Mouse (Mus musculus) testis, adult 2 months (tissue): ENCODE measurements around the gene Tmem110. TPM values are rescaled to one million over a fixed set of nuclear protein-coding genes. Genes with fewer than 3 reads are reported as not detected.

Source experiments
- H3K27ac ChIP-seq: fragments of 200-500 bp; 2 replicates; pipeline ENCODE4 v1.5.1; 2012; ENCODE audit warnings: low read depth, low read length; ENCODE audit not compliant: control insufficient read depth, insufficient read depth
- H3K27me3 ChIP-seq: fragments of 200-500 bp; 2 replicates; pipeline ENCODE4 v1.6.1; 2012; ENCODE audit warnings: mild to moderate bottlenecking, low read length, moderate library complexity; ENCODE audit not compliant: control insufficient read depth, insufficient read depth
- H3K36me3 ChIP-seq: fragments of 200-500 bp; 2 replicates; pipeline ENCODE4 v1.6.1; 2012; ENCODE audit warnings: mild to moderate bottlenecking, low read length; ENCODE audit not compliant: control insufficient read depth, insufficient read depth
- H3K4me1 ChIP-seq: fragments of 200-500 bp; 2 replicates; pipeline ENCODE4 v1.6.1; 2012; ENCODE audit warnings: low read length; ENCODE audit not compliant: control insufficient read depth, insufficient read depth
- H3K4me3 ChIP-seq: fragments of 200-500 bp; 2 replicates; pipeline ENCODE4 v1.5.1; 2012; ENCODE audit warnings: low read depth, mild to moderate bottlenecking, low read length, moderate library complexity, mixed read lengths; ENCODE audit not compliant: control insufficient read depth
- CTCF ChIP-seq: fragments of 200-500 bp; IDR thresholded peaks from 2 replicates; pipeline ENCODE4 v1.5.1; 2012; ENCODE audit warnings: low read depth, mild to moderate bottlenecking, inconsistent platforms, low read length, moderate library complexity; ENCODE audit not compliant: control insufficient read depth, insufficient read depth, insufficient replicate concordance
- POLR2A ChIP-seq: fragments of 200-500 bp; IDR thresholded peaks from 2 replicates; pipeline ENCODE4 v1.6.1; 2012; ENCODE audit warnings: low read depth, mild to moderate bottlenecking, inconsistent platforms, low read length, moderate library complexity; ENCODE audit not compliant: control insufficient read depth
- polyA plus RNA-seq: library from polyadenylated mRNA; depleted of rRNA; stranded (reverse); fragments of >200 nt; gene quantifications from 2 replicates; pipeline ENCODE4 v1.2.3, GENCODE M21; 2012; rRNA removed

The Tmem110 gene
- polyA plus RNA-seq = 3.6 and 3.7 TPM in 2 replicates

DNA sequence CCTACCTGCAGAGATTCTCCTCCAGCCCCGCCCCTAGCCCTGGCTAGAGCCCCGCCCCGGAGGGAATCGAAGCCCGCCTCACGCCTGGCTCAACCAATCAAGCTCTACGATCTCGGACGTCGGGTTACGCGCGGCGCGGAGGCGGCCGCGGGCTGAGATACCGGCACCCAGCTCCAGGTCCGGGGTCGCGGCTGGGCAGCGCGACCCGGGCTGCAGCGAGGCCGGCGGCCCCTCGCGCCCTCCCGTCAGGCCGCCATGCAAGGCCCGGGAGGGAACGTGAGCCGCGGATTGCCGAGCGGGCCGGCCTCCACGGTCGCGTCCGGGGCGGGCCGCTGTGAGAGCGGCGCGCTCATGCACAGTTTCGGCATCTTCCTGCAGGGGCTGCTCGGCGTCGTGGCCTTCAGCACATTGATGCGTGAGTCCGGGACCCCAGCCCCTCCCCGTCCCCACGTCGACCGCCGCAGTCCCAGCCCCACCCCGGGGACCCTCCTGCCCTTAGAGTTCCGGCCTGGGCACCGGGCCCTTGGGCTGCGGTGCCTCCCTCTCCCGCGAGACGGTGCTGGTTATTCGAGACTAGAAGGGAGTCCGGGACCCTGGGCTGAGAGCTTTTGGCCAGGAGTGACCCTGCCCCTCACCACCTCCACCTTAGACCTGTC is at the start of gene Tmem110:
Gene Tmem110 (plus strand): TSS at position 115 of the 656 bp plus-strand sequence.
- Histone ChIP-seq H3K36me3 (no peaks in the 10 kb centered on the region), H3K4me3 (peak within 1 kb of the TSS; percentile 81), H3K27me3 (no peaks in the 10 kb centered on the region), H3K27ac (no peak within 1 kb of the TSS), H3K4me1 (peaks cover 5% of the 10 kb centered on the region)
- TF ChIP-seq POLR2A = peak; percentile 49
- TF ChIP-seq CTCF = no peak

DNA sequence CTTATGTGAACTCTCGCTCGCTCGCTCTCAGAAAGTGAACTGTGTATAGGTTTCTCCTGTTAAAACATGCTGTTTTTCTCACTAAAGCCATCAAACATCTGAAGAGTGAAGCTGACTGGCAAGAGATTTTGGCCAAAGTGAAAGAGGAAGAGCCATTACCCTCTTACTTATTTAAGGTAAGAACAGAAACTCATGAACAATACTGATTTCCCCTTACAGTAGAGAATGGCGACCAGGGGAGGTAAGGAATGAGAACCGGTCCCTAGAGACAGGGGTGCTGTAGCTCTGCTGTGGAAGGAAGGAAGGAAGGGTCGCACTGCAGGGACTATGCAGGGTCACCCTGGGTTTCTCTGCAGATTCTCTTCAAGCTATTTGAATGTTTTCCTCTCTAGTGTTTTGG is 40.8 kb upstream of the Tmem110 start:
- Histone ChIP-seq H3K36me3 (peaks cover 5% of the 10 kb centered on the region), H3K27me3 (no peaks in the 10 kb centered on the region), H3K4me3 (no peak overlapping the region), H3K4me1 (no peaks in the 10 kb centered on the region), H3K27ac (no peak overlapping the region)
- TF ChIP-seq CTCF (no peak), POLR2A (no peak)

DNA sequence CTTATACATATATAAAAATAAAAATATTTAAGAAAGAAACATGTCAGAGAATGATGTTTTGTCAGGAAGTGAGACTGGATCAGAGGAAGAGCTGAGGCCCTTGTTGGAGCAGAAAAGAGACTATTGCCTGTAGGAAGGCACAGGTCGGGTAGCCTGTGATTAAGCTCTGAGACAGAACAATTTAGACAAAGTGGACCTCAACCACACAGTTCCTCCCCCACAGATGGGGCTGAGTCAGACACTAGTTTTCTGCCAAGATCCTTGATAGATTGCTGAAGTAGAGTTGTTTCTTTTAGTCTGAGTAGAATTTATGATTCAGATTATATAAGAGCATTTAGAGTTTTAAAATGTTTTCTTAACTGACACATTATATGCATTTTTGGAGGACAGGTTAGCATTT is 35.9 kb upstream of the Tmem110 start:
- TF ChIP-seq CTCF = no peak
- TF ChIP-seq POLR2A = no peak
- H3K36me3 ChIP-seq = peaks cover 5% of the 10 kb centered on the region
- no peak overlapping the region for H3K4me3 ChIP-seq
- H3K27me3 ChIP-seq = no peaks in the 10 kb centered on the region
- H3K27ac ChIP-seq = no peak overlapping the region
- H3K4me1 ChIP-seq = no peaks in the 10 kb centered on the region

DNA sequence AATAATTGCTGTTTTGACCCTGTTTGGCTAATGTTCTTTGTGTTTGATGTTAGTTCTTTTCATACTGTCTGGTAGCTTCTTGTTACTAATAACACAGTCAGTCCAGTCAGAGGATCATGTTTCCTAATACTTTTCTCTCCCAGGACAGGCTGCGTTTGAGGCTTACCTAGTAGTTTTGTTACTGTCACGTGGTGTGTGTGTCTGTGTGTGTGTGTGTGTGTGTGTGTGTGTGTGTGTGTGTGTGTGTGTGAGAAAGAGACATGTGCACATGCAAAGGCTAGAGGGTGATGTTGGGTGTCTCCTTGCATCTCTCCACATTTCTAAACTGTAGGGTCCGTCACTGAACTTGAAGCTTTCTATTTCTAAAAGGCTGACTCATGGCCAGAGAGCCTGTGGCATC is 32.5 kb upstream of the Tmem110 start:
- TF ChIP-seq CTCF = no peak
- TF ChIP-seq POLR2A = no peak
- H3K27me3 ChIP-seq = no peaks in the 10 kb centered on the region
- no peaks in the 10 kb centered on the region for H3K4me1 ChIP-seq
- peaks cover 4% of the 10 kb centered on the region for H3K36me3 ChIP-seq
- H3K27ac ChIP-seq = no peak overlapping the region
- no peak overlapping the region for H3K4me3 ChIP-seq

DNA sequence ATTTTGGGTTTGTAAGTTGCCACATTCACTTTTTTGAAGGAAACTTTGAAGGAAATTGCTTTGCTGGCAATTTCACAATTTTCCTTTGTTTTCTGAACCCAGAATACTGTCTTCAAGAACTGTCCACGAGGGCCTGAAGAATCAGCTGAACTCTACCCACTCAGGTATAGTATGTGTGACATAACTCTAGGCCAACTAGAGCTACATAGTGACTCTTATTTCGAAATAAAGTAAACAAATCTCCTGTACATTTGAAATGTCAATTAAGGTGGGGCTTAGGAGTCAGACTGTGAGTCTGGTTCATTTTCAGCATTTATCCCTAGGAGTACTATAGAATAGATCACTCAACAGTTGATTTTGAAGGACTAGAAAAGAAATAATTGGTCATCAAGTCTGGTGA is 23.6 kb upstream of the Tmem110 start:
- TF ChIP-seq POLR2A = no peak
- no peak for TF ChIP-seq CTCF
- H3K4me1 ChIP-seq = no peaks in the 10 kb centered on the region
- H3K27ac ChIP-seq = no peak overlapping the region
- H3K27me3 ChIP-seq = no peaks in the 10 kb centered on the region
- H3K4me3 ChIP-seq = no peak overlapping the region
- peaks cover 3% of the 10 kb centered on the region; the same call in 1 of the 2 replicates for H3K36me3 ChIP-seq

DNA sequence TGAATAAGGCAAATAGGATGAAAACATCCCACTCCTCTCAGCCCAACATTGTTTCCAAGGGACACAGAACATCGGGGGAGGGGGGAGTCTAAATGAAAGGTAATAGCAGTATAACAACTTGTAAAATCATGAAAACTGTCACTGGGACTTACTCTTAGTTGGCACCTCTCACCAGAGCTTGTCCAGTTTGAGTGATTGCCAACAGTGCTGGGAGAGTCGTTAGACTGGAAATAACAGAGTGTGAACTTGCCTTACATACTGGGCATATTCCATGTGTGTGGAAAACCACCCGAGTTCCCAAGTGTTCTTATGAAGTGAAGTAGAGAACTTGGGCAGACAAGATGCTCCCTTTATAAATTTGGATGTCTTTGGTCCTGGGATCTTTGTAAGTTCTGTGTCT is 4.3 kb upstream of the Tmem110 start:
- no peaks in the 10 kb centered on the region for H3K27me3 ChIP-seq
- H3K4me1 ChIP-seq = peaks cover 3% of the 10 kb centered on the region
- no peak for TF ChIP-seq POLR2A
- TF ChIP-seq CTCF = no peak
- no peak overlapping the region for H3K4me3 ChIP-seq
- H3K36me3 ChIP-seq = peaks cover 2% of the 10 kb centered on the region; the same call in 1 of the 2 replicates
- H3K27ac ChIP-seq = no peak overlapping the region

DNA sequence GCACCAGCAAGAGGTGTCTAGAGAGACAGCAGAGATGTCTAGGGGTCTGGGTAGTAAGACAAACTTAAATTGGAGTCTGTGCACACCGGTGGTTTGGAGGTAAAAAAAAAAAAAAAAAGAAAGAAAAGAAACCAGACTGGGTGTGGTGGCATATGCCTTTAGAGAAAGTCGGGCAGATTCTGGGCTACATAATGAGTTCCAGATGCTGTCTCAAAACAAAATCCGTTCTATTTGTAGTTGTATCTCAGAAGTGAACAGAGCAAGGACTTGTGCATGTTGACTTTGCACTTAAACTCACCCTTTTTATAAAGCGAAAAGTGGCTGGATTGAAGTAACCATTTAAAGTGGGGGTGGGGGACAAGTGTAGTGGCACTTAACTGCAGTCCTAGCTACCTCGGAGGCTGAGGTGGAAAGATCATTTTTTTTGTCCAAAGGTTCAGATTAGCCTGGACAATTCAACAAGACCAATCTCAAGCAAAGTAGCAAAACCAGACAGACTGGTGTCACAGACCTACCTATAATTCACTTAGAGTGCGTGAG is 864 bp upstream of the Tmem110 start:
- no peak overlapping the region for H3K4me3 ChIP-seq
- H3K27me3 ChIP-seq = no peaks in the 10 kb centered on the region
- H3K36me3 ChIP-seq = no peaks in the 10 kb centered on the region
- H3K27ac ChIP-seq = no peak overlapping the region
- H3K4me1 ChIP-seq = peaks cover 5% of the 10 kb centered on the region
- TF ChIP-seq CTCF (no peak), POLR2A (no peak)

DNA sequence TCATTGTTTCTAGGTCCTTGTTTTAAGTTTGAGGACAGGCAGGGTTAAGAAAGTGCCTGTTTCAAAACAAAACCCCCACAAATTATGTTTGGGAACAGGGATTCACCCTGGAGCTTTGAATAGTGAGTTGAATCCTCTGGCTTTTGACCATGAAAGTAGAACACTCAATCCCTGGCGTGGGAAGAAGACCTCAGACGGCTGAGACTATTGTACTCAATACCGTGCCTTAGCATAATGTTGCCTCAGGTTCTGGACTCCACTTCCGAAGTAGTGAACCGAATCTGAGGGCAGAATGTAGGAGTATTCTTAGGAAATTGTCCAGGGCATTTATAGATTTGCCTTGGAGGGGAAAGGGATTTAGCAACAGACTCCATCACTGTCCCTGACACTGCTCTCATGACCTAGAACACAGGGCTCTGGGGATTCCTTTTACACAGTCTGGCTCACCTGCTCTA is 342 bp upstream of the Tmem110 start:
- H3K4me3 ChIP-seq = peak overlapping the region; percentile 23; the same call in 1 of the 2 replicates

More for the DNA sequence above, 342 bp upstream of the Tmem110 start:
- Histone ChIP-seq H3K27ac (no peak overlapping the region), H3K36me3 (no peaks in the 10 kb centered on the region), H3K4me1 (peaks cover 5% of the 10 kb centered on the region), H3K27me3 (no peaks in the 10 kb centered on the region)
- no peak for TF ChIP-seq POLR2A
- TF ChIP-seq CTCF = no peak
